ENCODE assay signal across 20 mouse cellular contexts in genomic region chr6:86445551-86445950, GRCm38 (mm10). TPM values are rescaled to one million over a fixed set of nuclear protein-coding genes. Genes with fewer than 3 reads are reported as not detected.
"Had no signal": no experiment of that assay in that cellular context is flagged by ENCODE, and none has a peak within 500 bp of the region (broad histone marks: within the 10 kb centered on the region; RNA-seq: fewer than 3 reads in every experiment).

No protein-coding gene starts in this region.

- DNase-seq: liver, postnatal 0 days; lung, adult 2 months; lung, postnatal 14 days; lung, postnatal 36 days; right cerebral cortex, postnatal 14 days; thymus, adult 2 months; thymus, postnatal 25 days; thymus, postnatal 4 days had no signal

- H3K27me3 ChIP-seq: liver, embryonic 15.5 days; lung, embryonic 15.5 days; midbrain, embryonic 13.5 days; midbrain, embryonic 15.5 days; neural tube, embryonic 12.5 days; stomach, embryonic 15.5 days had no signal

- H3K4me3 ChIP-seq: liver, embryonic 15.5 days; lung, embryonic 15.5 days; midbrain, embryonic 13.5 days; midbrain, embryonic 15.5 days; neural tube, embryonic 12.5 days; stomach, embryonic 15.5 days had no signal

- ATAC-seq: liver, postnatal 0 days; lung, postnatal 0 days; midbrain, embryonic 13.5 days; midbrain, embryonic 15.5 days had no signal

- H3K4me2 ChIP-seq: liver, embryonic 15.5 days; lung, embryonic 15.5 days; midbrain, embryonic 11.5 days; midbrain, embryonic 13.5 days; midbrain, embryonic 15.5 days; neural tube, embryonic 12.5 days; stomach, embryonic 15.5 days had no signal

- H3K4me1 ChIP-seq: liver, embryonic 15.5 days; lung, embryonic 15.5 days; midbrain, embryonic 13.5 days; midbrain, embryonic 15.5 days; neural tube, embryonic 12.5 days; stomach, embryonic 15.5 days had no signal

- H3K27ac ChIP-seq: liver, embryonic 15.5 days; lung, embryonic 15.5 days; macrophage; midbrain, embryonic 13.5 days; midbrain, embryonic 15.5 days; neural tube, embryonic 12.5 days; stomach, embryonic 15.5 days; stomach, postnatal 0 days had no signal

- H3K9ac ChIP-seq: liver, embryonic 15.5 days; liver, postnatal 0 days; lung, embryonic 15.5 days; midbrain, embryonic 13.5 days; midbrain, embryonic 15.5 days; neural tube, embryonic 12.5 days; stomach, embryonic 15.5 days had no signal

- H3K9me3 ChIP-seq: liver, embryonic 15.5 days; lung, embryonic 15.5 days; midbrain, embryonic 13.5 days; midbrain, embryonic 15.5 days; neural tube, embryonic 12.5 days; stomach, embryonic 15.5 days had no signal

RNA-seq across cellular contexts. Expression of gene Gm44790, which starts 19.1 kb away (rescaled TPM):
- total RNA-seq: megakaryocyte progenitor cell, adult 5-6 weeks; neutrophil, adult 5-6 weeks had no signal
- polyA plus RNA-seq: liver, embryonic 15.5 days; liver, postnatal 0 days; lung, postnatal 0 days; macrophage; midbrain, embryonic 11.5 days; midbrain, embryonic 13.5 days; midbrain, embryonic 15.5 days; neural tube, embryonic 12.5 days; stomach, embryonic 15.5 days; stomach, postnatal 0 days had no signal
